Mouse (Mus musculus) embryonic facial prominence, embryonic 15.5 days (tissue): ENCODE measurements around the gene Atxn1. TPM values are rescaled to one million over a fixed set of nuclear protein-coding genes. Genes with fewer than 3 reads are reported as not detected.

Experiments
- ATAC-seq: fragments of 200-750 bp; cut with Nextera tagmentation; 2 replicates; pipeline ENCODE4 v1.8.0; 2017; ENCODE audit warnings: low read depth, moderate TSS enrichment; ENCODE audit not compliant: insufficient number of reproducible peaks, low FRiP score, low TSS enrichment
- H3K27ac ChIP-seq: fragments of 300-500 bp; sonication (generic); replicated peaks from 2 replicates; pipeline ENCODE4 v1.5.1; 2015; ENCODE audit warnings: mild to moderate bottlenecking, inconsistent platforms
- H3K27me3 ChIP-seq: fragments of 300-500 bp; sonication (generic); 2 replicates; pipeline ENCODE4 v1.6.1; 2015; ENCODE audit warnings: inconsistent platforms
- H3K36me3 ChIP-seq: fragments of 300-500 bp; sonication (generic); 2 replicates; pipeline ENCODE4 v1.6.1; 2015; ENCODE audit warnings: mild to moderate bottlenecking, inconsistent platforms
- H3K4me1 ChIP-seq: fragments of 300-500 bp; sonication (generic); 2 replicates; pipeline ENCODE4 v1.6.1; 2015; ENCODE audit warnings: inconsistent platforms
- H3K4me2 ChIP-seq: fragments of 300-500 bp; sonication (generic); replicated peaks from 2 replicates; pipeline ENCODE4 v1.6.1; 2015; ENCODE audit warnings: mild to moderate bottlenecking, inconsistent platforms
- H3K4me3 ChIP-seq: fragments of 300-500 bp; sonication (generic); replicated peaks from 2 replicates; pipeline ENCODE4 v1.5.1; 2015; ENCODE audit warnings: mild to moderate bottlenecking, inconsistent platforms
- H3K9ac ChIP-seq: fragments of 300-500 bp; sonication (generic); 2 replicates; pipeline ENCODE4 v1.6.1; 2015; ENCODE audit warnings: inconsistent platforms
- H3K9me3 ChIP-seq: fragments of 300-500 bp; sonication (generic); replicated peaks from 2 replicates; pipeline ENCODE4 v1.6.1; 2016; ENCODE audit warnings: inconsistent platforms
- WGBS: fragments of 180-500 bp; shearing (Covaris S2); methylation state at CpG from one replicate; pipeline ENCODE4 v1.1.7; 2015; 5-methylcytosine and 5-hydroxymethylcytosine counted together
- polyA plus RNA-seq: library from polyadenylated mRNA; unstranded; fragments of >200 nt; fragmentation: Nextera tagmentation; extraction: Ambion mirVana; gene quantifications from 2 replicates; pipeline ENCODE4 v1.2.1, GENCODE M21; 2015

Gene Atxn1
- polyA plus RNA-seq, 1 experiment from 2014 or later, result 7.2 TPM

DNA sequence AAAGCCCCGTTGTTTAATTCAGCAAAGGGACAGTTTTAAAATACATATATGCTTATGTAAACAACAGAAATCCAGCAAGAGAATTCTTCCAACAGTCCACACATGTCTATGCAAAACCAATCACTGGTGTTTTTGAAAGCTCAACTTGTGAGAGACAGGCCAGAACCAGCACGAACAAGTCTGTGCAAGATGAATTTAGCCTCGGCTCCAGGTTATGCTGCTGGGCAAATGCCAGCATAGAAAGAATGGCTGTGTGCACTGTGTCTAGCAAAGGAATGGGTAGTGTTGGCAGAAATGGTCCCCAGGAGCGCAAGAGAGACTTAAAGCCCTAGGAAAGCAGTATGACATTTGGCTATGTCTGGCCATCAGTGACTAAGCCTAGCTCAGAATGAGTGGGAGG lies 24.1 kb downstream of the Atxn1 start:
- Histone ChIP-seq H3K4me3 (no peak overlapping the region), H3K36me3 (0 out of 2 replicates have a peak, but pooled peaks cover 3% of the 10 kb centered on the region), H3K9ac (no peak overlapping the region), H3K27me3 (no peaks in the 10 kb centered on the region), H3K27ac (no peak overlapping the region), H3K4me2 (no peak overlapping the region), H3K9me3 (no peaks in the 10 kb centered on the region), H3K4me1 (peaks cover 18% of the 10 kb centered on the region)
- no peak for ATAC-seq
- WGBS, result 60% methylated on average over 4 of the region's 4 CpGs

DNA sequence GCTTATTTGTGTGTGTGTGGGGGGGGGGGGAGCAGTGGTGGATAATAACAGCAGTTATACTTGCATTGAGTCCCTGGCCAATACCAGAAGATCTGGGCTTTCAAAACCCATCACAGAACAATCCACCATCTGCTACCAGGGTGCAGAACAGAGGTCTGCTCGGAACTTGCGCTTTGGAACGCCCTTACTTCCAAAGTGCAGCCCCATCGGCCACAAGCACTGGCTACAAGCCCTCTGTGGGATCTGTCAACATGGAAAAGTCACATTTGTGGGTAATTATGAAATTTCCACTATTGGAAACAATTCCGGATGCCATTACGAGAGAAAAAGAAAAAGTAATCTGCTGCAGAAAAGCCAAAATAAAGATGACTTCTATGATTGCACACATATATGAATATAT lies 25.2 kb downstream of the Atxn1 start:
- Histone ChIP-seq H3K27ac (no peak overlapping the region), H3K27me3 (no peaks in the 10 kb centered on the region), H3K9me3 (no peaks in the 10 kb centered on the region), H3K9ac (no peak overlapping the region), H3K4me3 (no peak overlapping the region), H3K36me3 (0 out of 2 replicates have a peak, but pooled peaks cover 3% of the 10 kb centered on the region), H3K4me1 (peaks cover 18% of the 10 kb centered on the region), H3K4me2 (no peak overlapping the region)
- WGBS, result 51% methylated on average over 6 of the region's 6 CpGs
- ATAC-seq, result no peak

DNA sequence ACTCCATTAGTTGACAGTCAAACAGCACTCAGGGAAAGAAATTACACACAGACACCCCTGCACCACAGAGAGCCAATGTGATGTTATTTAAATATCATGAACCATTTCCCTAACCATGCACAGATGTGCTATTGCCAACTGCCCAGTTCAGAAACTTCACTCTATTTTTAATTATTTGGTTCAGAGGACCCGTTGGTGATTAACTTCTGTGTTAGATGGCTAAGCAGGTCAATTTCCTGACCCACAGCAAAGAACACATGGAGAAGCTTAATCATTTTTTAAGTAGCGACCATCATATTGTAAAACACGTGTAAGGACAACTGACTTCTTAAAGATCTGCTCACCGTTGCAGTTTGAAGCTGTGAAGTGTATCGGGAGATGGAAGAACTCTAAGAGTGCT lies 26.7 kb downstream of the Atxn1 start:
- H3K9me3 ChIP-seq, result no peaks in the 10 kb centered on the region
- ATAC-seq, result no peak
- H3K4me2 ChIP-seq, result no peak overlapping the region
- H3K9ac ChIP-seq, result no peak overlapping the region
- peaks cover 18% of the 10 kb centered on the region for H3K4me1 ChIP-seq
- H3K27me3 ChIP-seq, result no peaks in the 10 kb centered on the region
- 70% methylated on average over 5 of the region's 5 CpGs for WGBS
- H3K27ac ChIP-seq, result no peak overlapping the region
- no peak overlapping the region for H3K4me3 ChIP-seq
- no peaks in the 10 kb centered on the region for H3K36me3 ChIP-seq

DNA sequence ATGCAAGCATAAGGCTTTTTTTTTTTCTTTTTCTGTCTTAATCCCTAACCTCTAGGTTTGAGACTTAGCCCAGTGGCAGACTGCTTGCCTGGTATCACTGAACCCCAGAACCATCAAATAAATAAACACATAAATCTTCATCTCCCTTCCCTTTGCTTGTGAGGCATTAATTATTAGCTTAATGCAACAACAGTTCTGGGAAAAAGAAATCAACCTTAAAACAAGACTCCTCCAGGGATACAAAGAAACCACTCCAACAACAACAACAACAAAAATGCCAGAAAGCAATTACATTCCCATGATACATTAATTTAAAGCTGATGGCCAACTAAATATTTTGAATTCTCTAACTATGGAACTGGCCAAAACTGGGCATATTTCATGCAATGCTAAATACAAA lies 28.0 kb downstream of the Atxn1 start:
- Histone ChIP-seq H3K27ac (no peak overlapping the region), H3K4me2 (no peak overlapping the region), H3K9me3 (no peaks in the 10 kb centered on the region), H3K4me3 (no peak overlapping the region), H3K36me3 (no peaks in the 10 kb centered on the region), H3K4me1 (peaks cover 21% of the 10 kb centered on the region), H3K27me3 (no peaks in the 10 kb centered on the region), H3K9ac (no peak overlapping the region)
- no peak for ATAC-seq

DNA sequence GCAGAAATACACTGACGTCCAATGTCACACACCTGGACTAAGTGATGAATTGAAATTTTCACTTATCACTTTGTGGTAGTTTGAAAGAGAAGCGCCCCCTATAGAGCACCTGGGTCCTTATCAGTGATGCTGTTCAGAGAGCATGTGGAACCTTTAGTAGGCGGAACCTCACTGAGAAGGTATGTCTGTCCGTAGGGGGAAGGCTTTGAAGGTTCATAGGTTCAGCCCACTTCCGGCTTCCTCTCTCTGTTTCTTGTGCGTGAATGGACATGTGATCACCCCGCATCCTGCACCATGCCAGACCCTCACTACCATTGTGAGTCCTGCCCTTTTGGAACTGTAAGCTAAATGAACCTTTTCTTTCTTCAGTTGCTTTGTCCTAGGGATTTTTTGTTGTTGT lies 29.0 kb downstream of the Atxn1 start:
- no peaks in the 10 kb centered on the region for H3K27me3 ChIP-seq
- ATAC-seq, result no peak
- H3K4me1 ChIP-seq, result peaks cover 19% of the 10 kb centered on the region
- no peak overlapping the region for H3K4me2 ChIP-seq
- no peak overlapping the region for H3K27ac ChIP-seq
- 76% methylated on average over 7 of the region's 7 CpGs for WGBS
- H3K36me3 ChIP-seq, result no peaks in the 10 kb centered on the region
- H3K9me3 ChIP-seq, result no peaks in the 10 kb centered on the region
- no peak overlapping the region for H3K9ac ChIP-seq
- H3K4me3 ChIP-seq, result no peak overlapping the region

DNA sequence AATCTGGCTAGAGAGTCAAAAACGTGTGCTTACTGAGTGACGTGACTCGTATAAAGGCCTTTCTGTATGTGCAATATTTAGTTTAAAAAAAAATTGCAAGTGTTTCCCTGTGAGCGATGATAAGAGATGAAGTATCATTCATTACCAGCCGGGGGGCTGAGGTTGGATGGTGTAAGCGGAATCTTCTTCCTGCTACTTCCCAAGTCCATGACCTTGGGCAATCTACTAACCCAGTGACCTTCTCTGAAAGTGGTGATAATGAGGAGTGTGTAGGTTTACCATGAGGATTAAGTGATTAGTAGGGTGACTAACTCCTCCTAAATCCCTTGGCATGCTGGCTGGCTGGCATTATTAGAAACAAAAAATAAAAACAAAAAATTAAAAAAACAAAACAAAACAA lies 30.0 kb downstream of the Atxn1 start:
- no peak for ATAC-seq
- no peaks in the 10 kb centered on the region for H3K36me3 ChIP-seq
- H3K4me2 ChIP-seq, result no peak overlapping the region
- no peak overlapping the region for H3K4me3 ChIP-seq
- no peak overlapping the region for H3K9ac ChIP-seq
- WGBS, result 77% methylated on average over 6 of the region's 6 CpGs
- H3K4me1 ChIP-seq, result peaks cover 13% of the 10 kb centered on the region
- no peaks in the 10 kb centered on the region for H3K27me3 ChIP-seq
- H3K27ac ChIP-seq, result no peak overlapping the region
- H3K9me3 ChIP-seq, result no peaks in the 10 kb centered on the region

DNA sequence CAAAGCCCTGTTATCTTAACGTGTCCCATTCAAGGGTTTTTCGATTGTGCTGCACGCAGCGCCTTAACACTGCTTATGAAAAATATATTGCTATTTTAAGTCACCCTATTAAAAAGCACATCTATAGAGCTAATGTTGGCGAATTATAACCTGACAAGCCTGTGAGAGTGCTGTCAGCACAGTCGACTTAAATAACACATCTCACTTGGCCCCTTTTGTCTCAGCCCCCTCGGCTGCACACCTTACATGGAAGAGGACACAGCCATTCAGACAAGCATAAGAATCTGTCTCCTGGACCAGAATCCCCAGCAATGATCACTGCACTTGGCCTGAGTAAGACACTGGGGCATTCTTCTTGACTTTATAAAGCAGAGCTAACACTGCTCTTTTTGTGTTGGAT lies 30.7 kb downstream of the Atxn1 start:
- Histone ChIP-seq H3K9ac (no peak overlapping the region), H3K4me3 (no peak overlapping the region), H3K27me3 (no peaks in the 10 kb centered on the region), H3K9me3 (no peaks in the 10 kb centered on the region), H3K36me3 (no peaks in the 10 kb centered on the region), H3K4me2 (no peak overlapping the region), H3K4me1 (peaks cover 11% of the 10 kb centered on the region), H3K27ac (no peak overlapping the region)
- ATAC-seq, result no peak
- 72% methylated on average over 7 of the region's 7 CpGs for WGBS

DNA sequence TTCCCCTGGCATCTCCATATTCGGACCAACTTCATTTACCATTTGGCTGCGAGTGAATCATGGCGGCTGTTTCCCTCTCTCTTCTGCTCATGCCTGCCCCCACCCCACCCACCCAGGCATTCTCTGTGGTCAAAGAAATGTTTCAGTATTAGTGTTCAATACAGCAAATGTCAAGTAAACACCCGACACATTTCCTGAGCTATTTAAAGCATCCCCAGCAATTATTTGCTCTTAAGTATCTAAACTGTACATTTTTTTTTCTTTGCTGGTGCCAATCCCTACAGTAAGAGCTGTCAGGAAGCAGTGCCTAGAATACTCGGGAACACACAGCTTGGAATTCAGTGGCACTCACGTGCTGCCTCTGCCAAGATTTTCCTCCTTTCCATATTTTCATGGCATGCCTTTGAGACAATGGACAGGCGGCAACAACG lies 32.3 kb downstream of the Atxn1 start:
- H3K9ac ChIP-seq, result no peak overlapping the region

DNA sequence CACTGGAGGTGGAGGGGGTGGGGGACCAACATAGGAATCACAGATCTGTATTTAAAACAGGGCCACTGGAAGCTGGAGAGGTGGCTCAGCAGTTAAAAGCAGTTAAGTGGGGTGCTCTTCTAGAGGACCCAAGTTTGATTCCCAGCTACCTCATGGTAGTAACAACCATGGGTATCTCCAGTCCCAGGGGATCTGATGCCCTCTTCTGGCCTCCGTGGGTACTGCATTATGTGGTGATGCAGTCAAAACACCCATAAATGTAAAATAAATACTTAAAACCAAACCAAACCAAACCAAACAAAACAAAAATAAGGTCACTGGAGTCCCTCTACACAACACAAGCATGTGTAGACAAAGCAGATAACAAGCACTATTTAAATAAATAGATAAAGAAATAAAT lies 32.9 kb downstream of the Atxn1 start:
- 67% methylated on average over 1 of the region's 1 CpGs for WGBS

More for the DNA sequence above, 32.3 kb downstream of the Atxn1 start:
- H3K27me3 ChIP-seq, result no peaks in the 10 kb centered on the region
- H3K4me1 ChIP-seq, result peaks cover 6% of the 10 kb centered on the region
- no peak overlapping the region for H3K27ac ChIP-seq
- ATAC-seq, result no peak
- no peak overlapping the region for H3K4me2 ChIP-seq
- no peaks in the 10 kb centered on the region for H3K36me3 ChIP-seq
- 56% methylated on average over 8 of the region's 8 CpGs for WGBS
- no peak overlapping the region for H3K4me3 ChIP-seq
- no peaks in the 10 kb centered on the region for H3K9me3 ChIP-seq

DNA sequence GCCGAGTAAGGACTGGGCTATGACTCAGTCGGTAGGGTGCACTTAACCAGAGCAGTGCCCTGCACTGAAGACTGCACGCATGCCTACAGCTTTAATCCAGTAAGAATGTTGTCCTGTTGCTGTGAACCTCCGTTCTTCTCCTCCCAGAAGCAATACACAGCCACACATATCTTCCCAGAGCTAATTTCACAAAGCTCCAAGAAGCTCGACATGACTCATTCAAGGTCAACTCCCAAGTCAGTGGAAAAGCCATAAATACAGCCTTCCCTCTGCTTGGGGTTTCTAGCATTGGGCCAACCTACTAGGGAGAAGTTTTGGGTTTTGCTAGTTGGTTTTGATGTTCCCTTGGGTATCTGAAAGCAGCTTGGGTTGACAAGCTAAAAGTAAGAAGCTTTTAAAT lies 33.6 kb downstream of the Atxn1 start:
- no peaks in the 10 kb centered on the region for H3K36me3 ChIP-seq
- ATAC-seq, result no peak
- H3K27ac ChIP-seq, result no peak overlapping the region
- no peak overlapping the region for H3K4me3 ChIP-seq
- WGBS, result 83% methylated on average over 5 of the region's 5 CpGs
- no peaks in the 10 kb centered on the region for H3K9me3 ChIP-seq
- peaks cover 6% of the 10 kb centered on the region for H3K4me1 ChIP-seq
- H3K27me3 ChIP-seq, result no peaks in the 10 kb centered on the region
- H3K4me2 ChIP-seq, result no peak overlapping the region
- H3K9ac ChIP-seq, result no peak overlapping the region

More for the DNA sequence above, 32.9 kb downstream of the Atxn1 start:
- Histone ChIP-seq H3K9ac (no peak overlapping the region), H3K27me3 (no peaks in the 10 kb centered on the region), H3K4me3 (no peak overlapping the region), H3K4me2 (no peak overlapping the region), H3K9me3 (no peaks in the 10 kb centered on the region), H3K36me3 (no peaks in the 10 kb centered on the region), H3K4me1 (peaks cover 6% of the 10 kb centered on the region), H3K27ac (no peak overlapping the region)
- ATAC-seq, result no peak

DNA sequence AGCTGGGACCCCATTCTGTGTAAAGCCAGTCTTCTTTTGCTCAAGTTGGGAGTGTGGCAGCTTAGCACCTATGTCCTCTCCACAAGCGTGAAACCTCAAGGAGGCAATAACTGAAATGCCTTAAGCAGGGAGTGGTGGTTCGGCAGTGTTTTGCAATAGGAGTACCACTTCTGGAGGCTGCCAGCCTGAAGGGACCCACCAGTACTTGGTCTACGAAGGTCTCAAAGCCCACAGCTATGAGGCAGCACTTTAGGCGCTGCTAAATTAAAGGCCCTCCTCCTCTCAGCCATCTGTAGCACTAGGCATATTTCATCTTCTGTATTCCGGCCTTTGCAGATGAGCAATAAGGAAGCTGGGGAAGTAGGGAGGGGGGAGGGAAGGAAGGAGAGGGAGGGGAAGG lies 35.1 kb downstream of the Atxn1 start:
- H3K9me3 ChIP-seq, result no peaks in the 10 kb centered on the region
- no peak overlapping the region for H3K27ac ChIP-seq
- H3K4me1 ChIP-seq, result peaks cover 14% of the 10 kb centered on the region
- 71% methylated on average over 5 of the region's 5 CpGs for WGBS
- H3K9ac ChIP-seq, result no peak overlapping the region
- H3K36me3 ChIP-seq, result no peaks in the 10 kb centered on the region
- no peak overlapping the region for H3K4me2 ChIP-seq
- ATAC-seq, result no peak
- no peaks in the 10 kb centered on the region for H3K27me3 ChIP-seq
- H3K4me3 ChIP-seq, result no peak overlapping the region

DNA sequence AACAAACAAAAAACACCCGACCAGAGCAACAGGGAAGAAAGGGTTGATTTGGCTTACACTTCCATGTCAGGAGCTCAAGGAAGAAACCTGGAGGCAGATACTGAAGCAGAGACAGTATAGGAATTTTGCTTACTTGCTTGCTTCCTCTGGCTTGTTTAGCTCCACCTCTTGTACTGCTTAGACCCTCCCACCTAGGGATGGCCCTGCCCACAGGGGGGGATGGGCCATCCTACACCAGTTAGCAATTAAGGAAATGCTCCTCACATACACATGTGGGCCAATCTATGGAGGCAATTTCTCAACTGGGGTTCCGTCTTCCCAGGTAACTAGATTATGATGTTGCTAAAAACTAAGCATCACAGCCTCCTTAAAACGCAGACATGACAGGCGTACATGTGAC lies 39.5 kb downstream of the Atxn1 start:
- no peaks in the 10 kb centered on the region for H3K9me3 ChIP-seq
- no peak for ATAC-seq
- H3K27me3 ChIP-seq, result no peaks in the 10 kb centered on the region
- 83% methylated on average over 4 of the region's 4 CpGs for WGBS
- H3K4me1 ChIP-seq, result peaks cover 11% of the 10 kb centered on the region
- H3K4me3 ChIP-seq, result no peak overlapping the region
- no peak overlapping the region for H3K4me2 ChIP-seq
- no peak overlapping the region for H3K9ac ChIP-seq
- H3K36me3 ChIP-seq, result no peaks in the 10 kb centered on the region
- H3K27ac ChIP-seq, result peak overlapping the region; percentile 23; the same call in 1 of the 2 replicates
